Mouse (Mus musculus) CD8-positive naive resting alpha-beta T cell, adult 2 months (primary cell): ENCODE results near the gene Mfap5.
"Not testable (repeated sequence)": the region's sequence is repeated elsewhere in the genome, so short reads cannot be mapped to it uniquely, and the experiment has no call there.

Experiments
- DNase-seq, 2 experiments: peaks; one replicate each; pipeline ENCODE4 v3.0.0; 2022; ENCODE audit warnings: low read depth in 2 of 2, low spot score in 2 of 2

The Mfap5 gene

GRCm38 (mm10) chr6:122505545-122505944 lies at the start of gene Mfap5:
Gene Mfap5 (plus strand): TSS chr6:122505845.
- no peak for DNase-seq

- DNase-seq = no peak
These were observed 46.5 kb upstream of the Mfap5 start for GRCm38 (mm10) chr6:122458946-122459693.

GRCm38 (mm10) chr6:122466092-122466713 lies 39.4 kb upstream of the Mfap5 start:
- no peak for DNase-seq

- DNase-seq = no peak
These were observed 36.5 kb upstream of the Mfap5 start for GRCm38 (mm10) chr6:122469030-122469640.

GRCm38 (mm10) chr6:122470240-122470639 lies 35.4 kb upstream of the Mfap5 start:
- no peak for DNase-seq

GRCm38 (mm10) chr6:122471461-122471860 lies 34.2 kb upstream of the Mfap5 start:
- DNase-seq = not testable (repeated sequence)

- no peak for DNase-seq
These were observed 27.6 kb upstream of the Mfap5 start for GRCm38 (mm10) chr6:122478062-122478461.

- no peak for DNase-seq
These were observed 20.0 kb upstream of the Mfap5 start for GRCm38 (mm10) chr6:122485401-122486296.

- DNase-seq = no peak
These were observed 19.1 kb upstream of the Mfap5 start for GRCm38 (mm10) chr6:122486297-122487117.

GRCm38 (mm10) chr6:122490929-122491512 lies 14.6 kb upstream of the Mfap5 start:
- DNase-seq = no peak

GRCm38 (mm10) chr6:122491557-122491956 lies 14.1 kb upstream of the Mfap5 start:
- no peak for DNase-seq

GRCm38 (mm10) chr6:122492479-122492878 lies 13.2 kb upstream of the Mfap5 start:
- DNase-seq = no peak

- DNase-seq = no peak
These were observed 11.7 kb upstream of the Mfap5 start for GRCm38 (mm10) chr6:122493799-122494472.

GRCm38 (mm10) chr6:122495082-122495881 lies 10.4 kb upstream of the Mfap5 start:
- DNase-seq = no peak

- DNase-seq = no peak
These were observed 9.1 kb upstream of the Mfap5 start for GRCm38 (mm10) chr6:122496501-122496900.

- DNase-seq = no peak
These were observed 7.0 kb upstream of the Mfap5 start, which contains the start of gene Rimklb for GRCm38 (mm10) chr6:122498661-122499060. Gene Rimklb (minus strand): TSS chr6:122498761.

- no peak for DNase-seq
These were observed 604 bp upstream of the Mfap5 start for GRCm38 (mm10) chr6:122505041-122505440.

GRCm38 (mm10) chr6:122508494-122508893 lies 2.8 kb downstream of the Mfap5 start:
- DNase-seq = no peak
